Mouse (Mus musculus) adrenal gland, adult 18-20 months (tissue): Measurements from ENCODE around the gene Brca1. TPM values are rescaled to one million over a fixed set of nuclear protein-coding genes. Genes with fewer than 3 reads are reported as not detected.
"Not testable (repeated sequence)": the region's sequence is repeated elsewhere in the genome, so short reads cannot be mapped to it uniquely, and the experiment has no call there.

Experiments used
- DNase-seq, 2 experiments: peaks; one replicate each; pipeline ENCODE4 v3.0.0; 2021 to 2022; ENCODE audit warnings: low spot score in 2 of 2
- long read RNA-seq, 2 experiments: library from polyadenylated mRNA; stranded (forward); transcript quantifications; one replicate each; pipeline ENCODE4 v2.0.0; 2021
- total RNA-seq, 2 experiments: library from RNA; stranded (reverse); gene quantifications; 1 replicate in 1 of 2; 2 replicates in 1 of 2; pipeline ENCODE4 v1.2.3; 2021

The Brca1 gene
- total RNA-seq: under 1 TPM; 0.80 to 0.96 TPM
- long read RNA-seq, experiment 1: 0 reads
- long read RNA-seq, experiment 2, partial matches to known transcripts: 0 of 1 reads
- long read RNA-seq, experiment 2, other reads (novel, unspliced or antisense): 1 of 1 reads

- peak; percentile 73 to 84 for DNase-seq
Measured at GRCm38 (mm10) chr11:101551751-101552475, at the start of gene Brca1, which contains the start of gene Nbr1. Brca1 (minus strand) TSS chr11:101551955. Nbr1 (plus strand) TSS chr11:101552149.

- no peak for DNase-seq
Measured at GRCm38 (mm10) chr11:101599156-101599555, 47.4 kb upstream of the Brca1 start, which contains the start of gene Gm11634. Gm11634 (minus strand) TSS chr11:101599256.

- DNase-seq: no peak
Measured at GRCm38 (mm10) chr11:101589989-101590624, 38.4 kb upstream of the Brca1 start.

GRCm38 (mm10) chr11:101589444-101589843 is 37.7 kb upstream of the Brca1 start:
- peak; percentile 40 to 58 for DNase-seq

DNA sequence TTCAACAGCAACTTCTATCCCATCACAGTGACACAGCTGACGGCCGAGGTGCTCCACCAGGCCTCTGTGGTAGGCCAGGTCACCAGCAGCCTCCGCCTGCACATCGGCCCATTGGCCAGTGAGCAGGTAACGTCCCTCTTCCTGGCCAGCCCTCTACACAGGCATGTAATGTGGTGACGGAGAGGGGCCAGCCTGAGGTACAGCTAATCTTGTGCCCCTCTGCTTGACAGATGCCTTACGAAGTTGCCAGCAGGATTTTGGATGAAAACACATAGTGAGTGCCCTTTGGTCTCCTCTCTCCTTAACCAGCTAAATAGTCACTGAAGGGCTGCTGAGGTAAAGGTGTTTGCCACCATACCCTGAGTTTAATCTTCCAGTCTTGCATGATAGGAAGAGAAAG is 37.1 kb upstream of the Brca1 start:
- DNase-seq: no peak

GRCm38 (mm10) chr11:101587676-101588075 is 35.9 kb upstream of the Brca1 start:
- no peak for DNase-seq

DNA sequence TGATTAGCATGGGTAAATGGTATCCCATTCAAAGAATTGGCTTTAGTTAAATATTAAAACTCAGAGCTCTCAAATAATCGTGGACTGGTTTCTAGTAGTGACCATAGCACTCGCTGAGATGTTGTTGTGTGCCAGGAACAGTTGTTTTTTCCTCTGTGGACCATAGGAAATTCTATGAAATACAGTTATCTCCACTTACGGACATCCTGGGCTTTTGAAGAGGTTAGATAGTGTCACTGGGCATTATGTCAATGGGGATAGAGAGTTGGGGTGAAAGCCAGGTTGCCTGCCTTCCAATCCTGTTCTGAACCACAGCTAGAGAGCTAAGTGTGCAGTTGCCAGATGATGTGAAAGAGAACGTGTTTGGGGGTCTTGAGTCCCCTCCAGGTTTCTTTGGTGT is 34.0 kb upstream of the Brca1 start:
- DNase-seq: no peak

DNA sequence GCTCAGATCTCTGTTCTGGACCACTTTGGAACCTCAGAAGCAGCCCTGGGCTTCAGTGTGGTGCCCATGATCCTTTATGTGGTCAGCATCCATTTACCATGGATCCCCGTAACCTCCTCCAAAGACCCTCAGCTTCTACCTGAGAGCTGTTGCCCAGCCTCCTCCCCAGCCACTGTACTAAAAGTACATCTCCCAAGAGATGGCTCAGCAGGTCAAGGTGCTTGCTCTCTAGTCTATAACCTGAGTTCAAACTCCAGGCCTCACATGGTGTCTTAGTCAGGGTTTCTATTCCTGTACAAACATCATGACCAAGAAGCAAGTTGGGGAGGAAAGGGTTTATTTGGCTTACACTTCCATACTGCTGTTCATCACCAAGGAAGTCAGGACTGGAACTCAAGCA is 33.3 kb upstream of the Brca1 start:
- DNase-seq: not testable (repeated sequence)

GRCm38 (mm10) chr11:101583205-101583604 is 31.4 kb upstream of the Brca1 start:
- DNase-seq: no peak

GRCm38 (mm10) chr11:101582054-101583035 is 30.6 kb upstream of the Brca1 start, which contains the start of gene Tmem106a:
Tmem106a (plus strand) TSS chr11:101582242.
- peak; percentile 65 to 68 for DNase-seq

DNA sequence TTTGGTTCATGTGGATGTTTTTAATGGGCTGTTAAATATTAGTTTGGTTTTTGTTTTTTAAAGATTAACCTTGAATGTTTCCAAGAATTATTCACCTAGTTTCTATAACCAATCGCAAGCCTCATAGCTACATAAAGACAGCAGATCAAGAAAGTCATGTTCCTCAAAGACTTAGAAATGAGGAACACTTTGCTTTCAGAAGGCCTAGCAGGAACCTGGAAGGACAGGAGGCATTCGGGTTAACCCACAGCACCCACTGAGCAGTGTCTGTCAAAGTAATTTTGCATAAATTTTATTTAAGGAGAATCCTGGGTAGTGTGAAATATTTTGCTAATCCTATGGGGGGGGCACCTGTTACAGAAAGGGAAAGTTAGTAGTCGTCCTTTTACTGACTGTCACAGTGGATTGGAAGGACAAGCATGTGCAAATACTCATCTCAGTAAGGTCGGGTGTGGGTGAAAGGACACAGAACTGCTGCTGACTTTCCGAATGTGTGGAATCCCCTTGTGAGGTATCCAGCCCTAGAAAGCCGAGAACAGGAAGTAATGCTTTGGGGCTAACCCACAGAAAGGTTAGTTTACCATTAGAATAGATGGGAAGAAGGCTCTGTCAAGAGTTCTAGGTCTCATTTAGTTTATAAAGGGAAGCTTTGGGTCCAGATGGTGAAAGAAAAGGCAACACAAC is 29.5 kb upstream of the Brca1 start:
- no peak for DNase-seq

GRCm38 (mm10) chr11:101576116-101576515 is 24.4 kb upstream of the Brca1 start:
- DNase-seq: no peak

- DNase-seq: no peak
Measured at GRCm38 (mm10) chr11:101568421-101568820, 16.7 kb upstream of the Brca1 start.

GRCm38 (mm10) chr11:101562391-101562790 is 10.6 kb upstream of the Brca1 start:
- DNase-seq: peak in 1 of 2 experiments; percentile 22

DNA sequence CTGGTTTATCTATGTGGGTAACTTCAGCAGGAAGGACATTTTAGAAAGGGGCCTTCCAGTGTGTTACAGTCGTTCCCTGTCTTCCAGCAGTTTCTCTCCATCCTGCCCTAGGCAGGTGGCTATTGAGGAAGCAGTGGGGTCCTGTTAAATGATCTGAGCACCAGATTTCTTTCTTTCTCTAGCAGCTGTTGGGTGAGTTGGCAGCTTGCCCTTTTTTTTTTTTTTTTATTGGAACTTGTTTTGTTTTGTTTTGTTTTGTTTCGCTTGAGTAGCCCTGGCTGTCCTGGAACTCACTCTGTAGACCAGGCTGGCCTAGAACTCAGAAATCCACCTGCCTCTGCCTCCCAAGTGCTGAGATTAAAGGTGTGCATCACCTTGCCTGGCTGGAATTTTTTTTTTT is 5.2 kb upstream of the Brca1 start:
- no peak for DNase-seq

- DNase-seq: no peak
Measured at GRCm38 (mm10) chr11:101556541-101556940, 4.8 kb upstream of the Brca1 start.

DNA sequence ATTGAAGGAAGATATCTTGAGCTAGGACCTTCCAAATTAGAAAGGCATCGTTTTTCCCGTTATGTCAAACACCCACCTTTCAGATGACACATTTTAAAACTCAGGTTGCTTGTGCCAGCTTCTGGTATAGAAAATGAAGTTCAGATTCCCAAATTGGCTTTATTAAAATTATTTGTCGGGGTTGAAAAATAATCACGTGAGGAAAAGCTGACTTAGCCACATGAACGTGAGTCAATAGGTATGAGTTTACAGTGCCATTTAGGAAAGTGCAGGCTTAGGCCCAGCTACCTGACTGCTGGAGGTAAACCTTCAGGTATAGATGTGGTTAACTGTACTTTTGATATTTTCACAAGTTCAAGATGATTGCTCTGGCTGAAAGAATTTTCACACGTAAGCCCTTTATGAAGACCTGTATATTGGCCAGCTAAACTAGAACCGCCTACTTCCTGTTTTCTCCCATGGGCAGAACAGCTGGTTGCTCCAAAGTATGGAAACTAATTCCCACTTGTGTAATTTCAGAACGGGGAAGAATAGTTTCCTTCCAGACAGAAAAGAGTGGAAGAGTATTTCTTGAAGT is 1.7 kb upstream of the Brca1 start:
- DNase-seq: no peak

DNA sequence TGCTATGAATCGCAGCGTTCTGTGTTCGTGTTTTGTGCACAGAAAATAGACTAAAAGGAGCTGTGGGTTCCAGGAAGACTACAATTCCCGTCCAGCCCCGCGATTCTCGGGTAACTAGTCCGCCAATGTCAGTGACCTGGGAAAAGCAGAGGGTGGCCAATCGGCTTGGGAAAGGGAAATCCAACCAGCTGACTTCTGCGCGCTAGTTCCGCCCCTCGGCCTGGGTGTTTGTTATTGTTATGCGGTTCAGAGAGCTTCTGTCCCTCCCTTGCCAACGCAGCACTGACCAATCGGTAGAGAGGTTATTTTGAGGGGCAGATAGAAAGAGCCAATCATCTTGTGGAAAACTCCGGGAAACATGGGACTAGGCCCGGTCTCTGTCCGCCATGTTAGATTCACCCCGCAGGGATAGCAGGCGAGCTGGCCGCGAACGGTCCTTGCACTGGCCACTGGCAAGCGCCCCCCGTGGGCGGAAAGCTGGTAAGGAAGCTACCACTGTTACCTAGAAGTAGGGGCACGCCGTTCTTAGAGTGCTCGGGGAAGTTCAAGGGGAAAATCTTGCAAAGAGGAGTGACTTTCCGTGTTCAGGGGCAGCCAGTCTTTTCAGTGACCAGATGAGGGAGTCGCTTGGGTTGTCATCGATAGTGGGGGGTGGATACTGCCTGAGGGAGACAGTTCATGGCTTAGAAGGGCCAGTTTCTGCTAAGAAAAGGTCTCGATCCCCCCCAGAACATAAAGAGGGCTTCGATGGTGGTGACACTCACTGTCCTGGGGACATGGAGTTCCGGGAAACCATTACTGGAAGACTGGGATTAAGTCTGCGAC is 933 bp upstream of the Brca1 start:
- DNase-seq: peak; percentile 80

DNA sequence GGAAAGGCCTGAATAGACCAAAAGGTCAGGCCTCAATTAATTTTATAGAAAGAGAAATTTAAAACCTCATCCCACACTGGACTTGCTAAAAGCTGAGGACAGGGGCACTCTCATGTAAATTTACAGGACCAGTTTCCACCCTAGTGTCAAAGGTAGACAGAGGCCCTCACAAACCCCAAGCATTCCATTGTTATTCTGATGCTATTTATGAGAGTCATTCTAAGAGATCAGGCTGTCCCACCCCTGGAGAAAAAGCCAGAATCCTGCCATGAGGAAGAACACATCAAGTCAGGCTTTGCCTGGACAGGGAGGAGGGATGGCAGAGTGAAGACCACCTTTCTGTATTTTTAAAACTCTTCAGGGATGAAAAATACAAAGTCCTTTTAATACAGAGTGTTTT is 3.2 kb downstream of the Brca1 start:
- no peak for DNase-seq
